Mouse (Mus musculus) ES-Bruce4 (cell line): Measurements from ENCODE around the gene Got2. TPM values are rescaled to one million over a fixed set of nuclear protein-coding genes. Genes with fewer than 3 reads are reported as not detected.
A peak's percentile ranks its signal among the peaks of the same experiment; 100 is the strongest.

Experiments
- H3K27ac ChIP-seq: 2 replicates; pipeline ENCODE4 v1.5.1; 2012; ENCODE audit warnings: low read length, inconsistent platforms; ENCODE audit not compliant: insufficient read depth
- H3K27me3 ChIP-seq: 2 replicates; pipeline ENCODE4 v1.6.1; 2012; ENCODE audit warnings: mild to moderate bottlenecking, low read length, inconsistent platforms; ENCODE audit not compliant: control insufficient read depth, poor library complexity, insufficient read depth, severe bottlenecking
- H3K36me3 ChIP-seq: 2 replicates; pipeline ENCODE4 v1.6.1; 2012; ENCODE audit warnings: inconsistent platforms, mild to moderate bottlenecking, low read length, moderate library complexity; ENCODE audit not compliant: control insufficient read depth, poor library complexity, insufficient read depth, severe bottlenecking
- H3K4me1 ChIP-seq: one replicate; pipeline ENCODE4 v1.8.1; 2011; ENCODE audit warnings: low read length; ENCODE audit not compliant: control insufficient read depth, insufficient read depth
- H3K4me3 ChIP-seq: 2 replicates; pipeline ENCODE4 v1.5.1; 2011; ENCODE audit warnings: low read depth, mild to moderate bottlenecking, low read length
- H3K9ac ChIP-seq: 2 replicates; pipeline ENCODE4 v1.6.1; 2012; ENCODE audit warnings: low read depth, mild to moderate bottlenecking, inconsistent platforms; ENCODE audit not compliant: poor library complexity, severe bottlenecking
- H3K9me3 ChIP-seq: replicated peaks from 2 replicates; pipeline ENCODE4 v1.6.1; 2012; ENCODE audit warnings: mild to moderate bottlenecking, low read length, inconsistent platforms; ENCODE audit not compliant: control insufficient read depth, poor library complexity, insufficient read depth, severe bottlenecking
- CTCF ChIP-seq: IDR thresholded peaks from one replicate; pipeline ENCODE4 v1.8.1; 2011; ENCODE audit warnings: low read depth, low read length
- EP300 ChIP-seq: IDR thresholded peaks from 2 replicates; pipeline ENCODE4 v1.6.1; 2011; ENCODE audit warnings: low read depth, low read length; ENCODE audit not compliant: insufficient read depth
- POLR2A ChIP-seq: IDR thresholded peaks from one replicate; pipeline ENCODE4 v1.8.1; 2011; ENCODE audit warnings: low read length; ENCODE audit not compliant: insufficient read depth
- polyA plus RNA-seq: library from polyadenylated mRNA; stranded (reverse); fragments of >200 nt; gene quantifications from 2 replicates; pipeline ENCODE4 v1.2.4, GENCODE M21; 2011; ENCODE audit warnings: low read depth; ENCODE audit not compliant: missing spikeins, insufficient read depth, insufficient read length

Got2 gene
- polyA plus RNA-seq, 1 experiment, result 190 TPM

DNA sequence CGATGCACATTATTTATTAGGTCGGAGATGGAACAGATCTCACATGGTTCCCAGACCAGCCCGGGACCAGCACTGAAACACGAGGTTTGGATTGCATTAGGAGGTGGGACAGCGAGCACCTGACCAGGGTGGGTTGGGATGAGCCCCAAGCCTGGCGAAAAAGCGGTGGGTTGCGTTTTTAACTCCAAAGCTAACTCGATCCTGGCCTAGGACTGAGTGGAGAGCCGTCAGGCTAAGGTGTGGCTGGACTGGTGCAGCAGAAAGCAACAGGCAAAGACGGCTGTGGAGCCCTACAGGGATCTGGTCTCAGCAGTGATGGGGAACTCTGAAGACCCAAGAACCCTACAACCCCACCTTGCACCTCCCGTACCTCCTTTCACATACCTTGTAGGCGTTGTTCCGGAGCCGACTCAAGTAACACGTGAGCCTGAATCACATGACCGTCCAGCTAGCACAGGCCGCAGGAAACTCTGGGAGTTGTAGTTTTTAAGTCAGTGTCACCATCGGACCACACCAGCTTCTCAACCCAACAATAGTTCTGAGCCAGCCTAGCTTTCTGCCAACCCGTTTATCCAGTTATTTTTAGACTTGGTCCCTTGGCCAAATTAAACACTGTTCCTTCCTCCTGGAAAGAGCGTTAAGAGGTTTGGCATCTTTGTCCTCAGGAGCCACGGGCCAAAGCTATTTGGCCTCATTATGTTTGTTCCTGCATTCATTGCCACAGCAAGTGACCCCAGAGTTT is 35.1 kb downstream of the Got2 start, which contains the start of gene Slc38a7:
Gene Slc38a7, minus strand, starts transcription at position 438 of the 742 bp plus-strand sequence.
- peak within 1 kb of the TSS; percentile 66 for H3K27ac ChIP-seq
- no peaks in the 10 kb centered on the region for H3K9me3 ChIP-seq
- no peaks in the 10 kb centered on the region for H3K4me1 ChIP-seq
- peaks cover 6% of the 10 kb centered on the region; the same call in 1 of the 2 replicates for H3K36me3 ChIP-seq
- H3K4me3 ChIP-seq, result peak within 1 kb of the TSS; percentile 86
- no peaks in the 10 kb centered on the region for H3K27me3 ChIP-seq
- H3K9ac ChIP-seq, result peak within 1 kb of the TSS; percentile 59
- TF ChIP-seq EP300 (peak; percentile 71; the same call in 1 of the 2 replicates), POLR2A (peak; percentile 59), CTCF (no peak)

DNA sequence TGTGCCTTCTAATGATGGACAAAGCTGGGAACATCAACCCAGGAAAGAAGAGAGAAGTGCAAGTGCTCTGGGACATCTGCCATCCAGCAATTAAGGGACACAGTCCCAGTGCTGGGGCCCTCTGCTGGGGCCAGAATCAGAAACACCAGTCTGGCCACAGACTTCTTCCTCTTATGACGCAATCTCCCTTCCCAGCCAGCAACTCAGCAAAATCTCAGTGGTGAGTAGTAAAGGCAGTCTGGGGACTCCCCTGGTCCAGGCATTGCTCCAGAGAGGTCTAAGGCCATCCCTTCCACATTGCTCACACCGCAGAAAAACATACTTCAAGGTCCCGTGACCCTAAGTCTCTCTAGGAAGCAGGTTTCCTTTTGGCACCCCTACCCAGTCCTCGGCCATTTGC is 36.1 kb downstream of the Got2 start:
- Histone ChIP-seq H3K4me1 (no peaks in the 10 kb centered on the region), H3K4me3 (peak overlapping the region; percentile 86), H3K36me3 (peaks cover 6% of the 10 kb centered on the region; the same call in 1 of the 2 replicates), H3K27ac (peak overlapping the region; percentile 66), H3K9ac (peak overlapping the region; percentile 59), H3K9me3 (no peaks in the 10 kb centered on the region), H3K27me3 (no peaks in the 10 kb centered on the region)
- no peak for TF ChIP-seq EP300
- no peak for TF ChIP-seq POLR2A
- TF ChIP-seq CTCF, result no peak

DNA sequence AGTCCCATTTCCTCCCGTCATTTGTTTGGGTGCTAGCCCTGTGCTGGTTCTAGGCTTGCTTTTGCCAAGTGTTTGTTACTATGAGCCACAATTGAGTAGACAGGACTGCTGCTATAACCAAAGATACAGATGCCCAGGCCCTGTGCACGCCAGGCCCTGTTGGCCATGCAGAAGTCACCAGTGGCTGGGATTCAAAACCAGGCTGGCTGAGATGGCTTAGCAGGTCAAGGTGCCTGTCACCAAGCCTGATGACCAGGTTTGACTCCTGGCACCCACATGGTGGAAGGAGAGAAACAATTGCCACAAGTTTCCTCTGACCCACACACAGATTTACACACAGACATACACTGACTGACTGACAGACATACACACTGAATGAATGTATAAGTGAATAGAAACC is 38.0 kb downstream of the Got2 start:
- Histone ChIP-seq H3K36me3 (peaks cover 7% of the 10 kb centered on the region; the same call in 1 of the 2 replicates), H3K9me3 (no peaks in the 10 kb centered on the region), H3K27me3 (no peaks in the 10 kb centered on the region), H3K4me1 (no peaks in the 10 kb centered on the region), H3K9ac (no peak overlapping the region), H3K27ac (no peak overlapping the region), H3K4me3 (no peak overlapping the region)
- TF ChIP-seq EP300, result no peak
- TF ChIP-seq POLR2A, result no peak
- TF ChIP-seq CTCF, result no peak

DNA sequence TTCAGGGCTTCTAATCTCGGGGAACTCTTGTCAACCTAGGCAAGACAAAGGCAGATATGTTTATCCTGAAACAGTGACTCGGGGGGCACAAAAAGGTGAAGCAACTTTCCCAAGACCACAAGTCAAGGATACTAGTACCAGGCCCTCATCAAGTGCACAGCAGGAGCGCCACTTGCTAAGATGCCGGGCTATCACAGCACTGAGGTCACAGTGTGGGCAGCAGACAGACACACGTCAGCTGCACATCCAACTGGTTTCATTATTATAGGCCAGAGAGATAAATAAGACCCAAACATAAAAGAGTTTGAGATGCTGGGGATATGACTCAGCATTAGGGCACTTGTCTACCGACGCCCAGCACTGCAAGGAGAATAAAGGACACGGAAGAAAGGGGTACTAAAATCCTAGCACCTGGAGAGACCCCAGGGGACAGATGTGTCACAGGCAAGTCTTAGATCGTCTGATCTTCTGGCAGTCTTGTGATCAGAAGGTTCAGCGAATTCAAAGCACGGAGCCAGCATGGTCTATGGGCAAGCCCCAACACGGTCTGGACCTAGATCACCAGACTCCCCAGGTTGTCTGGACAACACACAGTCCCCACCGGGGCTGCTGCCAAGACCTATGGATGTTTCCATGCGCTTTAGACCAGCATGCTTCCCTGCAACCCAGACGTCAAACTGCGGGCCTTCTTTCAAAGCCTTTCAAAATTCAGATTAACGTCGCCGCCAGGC is 39.4 kb downstream of the Got2 start:
- Histone ChIP-seq H3K27me3 (no peaks in the 10 kb centered on the region), H3K4me1 (no peaks in the 10 kb centered on the region), H3K27ac (peak overlapping the region; percentile 1; the same call in 1 of the 2 replicates), H3K9me3 (no peaks in the 10 kb centered on the region), H3K36me3 (peaks cover 15% of the 10 kb centered on the region; the same call in 1 of the 2 replicates), H3K4me3 (peak overlapping the region; percentile 25), H3K9ac (peak overlapping the region; percentile 33)
- TF ChIP-seq EP300 (no peak), POLR2A (no peak), CTCF (no peak)

DNA sequence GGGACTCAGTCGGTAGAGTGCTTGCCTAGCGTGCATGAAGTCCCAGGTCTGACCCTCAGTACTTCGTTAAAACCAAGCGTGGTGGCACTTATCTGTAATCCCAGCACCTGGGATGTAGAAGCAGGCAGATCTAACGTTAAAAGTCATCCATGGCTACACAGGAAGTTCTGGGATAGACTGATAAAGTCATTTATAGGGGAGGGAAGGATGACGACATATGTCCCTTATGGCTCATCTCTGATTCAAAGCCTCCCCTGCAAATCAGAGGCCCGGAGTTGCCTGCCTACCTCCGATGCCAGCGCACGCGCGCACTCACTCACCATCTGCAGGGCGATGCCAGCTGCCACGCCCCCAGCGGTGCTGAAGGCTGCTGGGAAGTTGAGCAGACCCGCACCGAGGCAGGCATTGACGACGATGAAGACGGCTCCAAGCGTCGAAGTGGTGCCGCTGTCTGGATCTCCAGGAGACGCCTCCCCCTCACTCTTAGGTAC is 40.2 kb downstream of the Got2 start:
- H3K9ac ChIP-seq, result peak overlapping the region; percentile 33

More for the DNA sequence above, 40.2 kb downstream of the Got2 start:
- peaks cover 22% of the 10 kb centered on the region for H3K36me3 ChIP-seq
- TF ChIP-seq EP300, result no peak
- TF ChIP-seq CTCF, result no peak
- TF ChIP-seq POLR2A, result no peak
- no peaks in the 10 kb centered on the region for H3K27me3 ChIP-seq
- no peaks in the 10 kb centered on the region for H3K9me3 ChIP-seq
- no peaks in the 10 kb centered on the region for H3K4me1 ChIP-seq
- H3K27ac ChIP-seq, result no peak overlapping the region
- peak overlapping the region; percentile 25 for H3K4me3 ChIP-seq
